Mouse (Mus musculus): ENCODE data around the gene Syne4.

GRCm38 (mm10) chr7:30265041-30265440 is 49.6 kb upstream of the Syne4 start:
- TF ChIP-seq POLR2A (IDR thresholded peaks at IDR 0.05; ENCODE audit: insufficient read depth, low read length) (no peak), CTCF (IDR thresholded peaks at IDR 0.05; ENCODE audit: low read depth, low read length) (no peak), EP300 (IDR thresholded peaks at IDR 0.05; ENCODE audit: insufficient read depth, low read depth, low read length) (no peak)
